Mouse (Mus musculus) 416B (cell line): ENCODE data around the gene Plce1.
A peak's percentile ranks its signal among the peaks of the same experiment; 100 is the strongest.

Experiments
- DNase-seq: peaks from one replicate; pipeline ENCODE4 v3.0.0; 2011; ENCODE audit warnings: low read depth

Plce1 gene

GRCm38 (mm10) chr19:38729264-38729663 is 248.4 kb downstream of the Plce1 start:
- no peak for DNase-seq

GRCm38 (mm10) chr19:38744546-38744945 is 263.6 kb downstream of the Plce1 start:
- DNase-seq: no peak

GRCm38 (mm10) chr19:38745810-38746491 is 265.0 kb downstream of the Plce1 start:
- peak; percentile 5 for DNase-seq

GRCm38 (mm10) chr19:38746492-38747014 is 265.6 kb downstream of the Plce1 start:
- DNase-seq: no peak

GRCm38 (mm10) chr19:38750192-38750591 is 269.3 kb downstream of the Plce1 start:
- peak; percentile 22 for DNase-seq

- no peak for DNase-seq
Observed at GRCm38 (mm10) chr19:38757161-38757560, 276.3 kb downstream of the Plce1 start.

GRCm38 (mm10) chr19:38758056-38758455 is 277.1 kb downstream of the Plce1 start:
- no peak for DNase-seq

GRCm38 (mm10) chr19:38758685-38759472 is 278.0 kb downstream of the Plce1 start:
- peak; percentile 15 for DNase-seq

- no peak for DNase-seq
Observed at GRCm38 (mm10) chr19:38760441-38760840, 279.5 kb downstream of the Plce1 start.

GRCm38 (mm10) chr19:38766306-38766705 is 285.4 kb downstream of the Plce1 start:
- DNase-seq: no peak

- DNase-seq: peak; percentile 58
Observed at GRCm38 (mm10) chr19:38775548-38775947, 294.6 kb downstream of the Plce1 start.

GRCm38 (mm10) chr19:38778805-38779204 is 297.9 kb downstream of the Plce1 start:
- no peak for DNase-seq

- peak; percentile 57 for DNase-seq
Observed at GRCm38 (mm10) chr19:38783542-38783941, 302.6 kb downstream of the Plce1 start.

- DNase-seq: no peak
Observed at GRCm38 (mm10) chr19:38787756-38788155, 306.8 kb downstream of the Plce1 start.

- DNase-seq: no peak
Observed at GRCm38 (mm10) chr19:38793563-38794045, 312.7 kb downstream of the Plce1 start.

GRCm38 (mm10) chr19:38796546-38796945 is 315.6 kb downstream of the Plce1 start:
- no peak for DNase-seq

- no peak for DNase-seq
Observed at GRCm38 (mm10) chr19:38798291-38798690, 317.4 kb downstream of the Plce1 start.

- no peak for DNase-seq
Observed at GRCm38 (mm10) chr19:38798801-38799200, 317.9 kb downstream of the Plce1 start.

- DNase-seq: peak; percentile 31
Observed at GRCm38 (mm10) chr19:38818191-38818590, 337.3 kb downstream of the Plce1 start.

GRCm38 (mm10) chr19:38818766-38819426 is 338.0 kb downstream of the Plce1 start, which contains the start of gene Noc3l:
Gene Noc3l, minus strand, starts transcription at chr19:38819237.
- DNase-seq: peak; percentile 90

- DNase-seq: no peak
Observed at GRCm38 (mm10) chr19:38819427-38819802, 338.5 kb downstream of the Plce1 start.

- no peak for DNase-seq
Observed at GRCm38 (mm10) chr19:38820186-38820804, 339.4 kb downstream of the Plce1 start.
